Mouse (Mus musculus) gastrocnemius, adult 8-10 months (tissue): ENCODE data around the gene Tdrd9. TPM values are rescaled to one million over a fixed set of nuclear protein-coding genes. Genes with fewer than 3 reads are reported as not detected.

Source experiments
- DNase-seq, 2 experiments: peaks; one replicate each; pipeline ENCODE4 v3.0.0; 2022; ENCODE audit warnings: low spot score in 2 of 2
- microRNA-seq: library from miRNA; unstranded; fragments of <30 nt; microRNA quantifications from one replicate; pipeline ENCODE4 v1.2.0, GENCODE M21; 2022
- total RNA-seq, 4 experiments: library from RNA; stranded (reverse); gene quantifications; 2 replicates each; pipeline ENCODE4 v1.2.4; 2022

The Tdrd9 gene
- total RNA-seq, 4 experiments from 2014 or later = 0.07 to 0.29 (median 0.16) TPM; not detected in 1

- no peak for DNase-seq
These were observed 133.5 kb downstream of the Tdrd9 start for GRCm38 (mm10) chr12:112104890-112105289.

- no peak for DNase-seq
These were observed 135.2 kb downstream of the Tdrd9 start, which contains the start of gene Aspg for GRCm38 (mm10) chr12:112106541-112106971. Gene Aspg (plus strand): TSS chr12:112106679.

- no peak for DNase-seq
These were observed 136.3 kb downstream of the Tdrd9 start for GRCm38 (mm10) chr12:112107685-112108084.

GRCm38 (mm10) chr12:112108696-112109445, 137.5 kb downstream of the Tdrd9 start:
- DNase-seq = no peak

GRCm38 (mm10) chr12:112109701-112110100, 138.3 kb downstream of the Tdrd9 start:
- DNase-seq = no peak

GRCm38 (mm10) chr12:112111323-112111722, 140.0 kb downstream of the Tdrd9 start:
- DNase-seq = no peak

- no peak for DNase-seq
These were observed 140.9 kb downstream of the Tdrd9 start for GRCm38 (mm10) chr12:112112235-112112634.

GRCm38 (mm10) chr12:112112686-112113396, 141.5 kb downstream of the Tdrd9 start:
- DNase-seq = no peak

GRCm38 (mm10) chr12:112113710-112114109, 142.4 kb downstream of the Tdrd9 start:
- peak; percentile 80 to 84 for DNase-seq

- no peak for DNase-seq
These were observed 145.6 kb downstream of the Tdrd9 start for GRCm38 (mm10) chr12:112117006-112117405.

GRCm38 (mm10) chr12:112117649-112118048, 146.3 kb downstream of the Tdrd9 start:
- no peak for DNase-seq

Small RNAs within 50 kb of the gene (microRNA-seq; reads per million reads assigned to microRNA genes)
- gene Mir3073a (not detected), gene Mir3073b (not detected)

Other genes starting within 250 kb of the Tdrd9 start
- gene Klc1, start 212.7 kb upstream of the Tdrd9 start, total RNA-seq = 10 to 100 TPM; 47.9 to 62.7 (median 50.9) TPM
- gene Xrcc3, start 157.7 kb upstream of the Tdrd9 start, total RNA-seq = under 1 TPM in 1 of 4 experiments, not detected in 3; 0.46 TPM
- gene Zfyve21, start 157.4 kb upstream of the Tdrd9 start, total RNA-seq = 10 to 100 TPM; 11.2 to 18.5 (median 15.2) TPM
- gene Ppp1r13b, start 63.4 kb upstream of the Tdrd9 start, total RNA-seq = 1 to 10 TPM; 4.1 to 8.0 (median 6.0) TPM
- 100 to 1,000 TPM; 712 to 770 (median 740) TPM for gene Atp5mpl, start 4.6 kb upstream of the Tdrd9 start, total RNA-seq
- gene Rd3l, start 9.8 kb downstream of the Tdrd9 start, total RNA-seq = not detected
- not detected for gene Aspg, start 135.1 kb downstream of the Tdrd9 start, total RNA-seq
- 1 to 10 TPM; 3.4 to 4.5 (median 3.5) TPM for gene Kif26a, start 174.6 kb downstream of the Tdrd9 start, total RNA-seq